Mouse (Mus musculus): ENCODE results near the gene Gstp2. TPM values are rescaled to one million over a fixed set of nuclear protein-coding genes. Genes with fewer than 3 reads are reported as not detected.

Gene Gstp2
- polyA plus RNA-seq, 1 experiment from 2014 or later = 8.3 TPM

DNA sequence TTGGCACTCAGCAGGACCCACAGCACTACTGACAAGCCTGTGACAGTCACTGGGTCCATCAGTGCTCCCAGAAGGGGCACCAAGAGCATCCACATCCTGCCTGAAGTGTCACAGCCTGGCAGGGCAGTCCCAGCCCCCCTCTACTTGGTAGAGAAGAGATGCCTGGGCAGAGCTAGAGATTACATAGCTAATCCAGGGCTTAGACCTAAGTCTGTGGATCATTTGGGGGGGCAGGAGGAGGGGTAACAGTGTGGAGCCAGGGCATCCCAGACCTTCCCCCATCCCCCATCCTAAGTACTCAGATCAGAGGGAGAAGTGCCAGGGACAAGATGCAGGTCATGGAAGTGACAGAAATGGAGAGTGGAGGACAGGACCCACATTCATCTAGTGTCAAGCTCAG, 31.0 kb downstream of the Gstp2 start:
- Histone ChIP-seq H3K9me3 (replicated peaks) (no peaks in the 10 kb centered on the region), H3K4me2 (replicated peaks) (no peak overlapping the region), H3K4me1 (peaks cover 7% of the 10 kb centered on the region), H3K9ac (no peak overlapping the region), H3K36me3 (peaks cover 5% of the 10 kb centered on the region), H3K27me3 (no peaks in the 10 kb centered on the region), H3K4me3 (no peak overlapping the region), H3K27ac (no peak overlapping the region)
- no peak for ATAC-seq (ENCODE audit: low FRiP score)

DNA sequence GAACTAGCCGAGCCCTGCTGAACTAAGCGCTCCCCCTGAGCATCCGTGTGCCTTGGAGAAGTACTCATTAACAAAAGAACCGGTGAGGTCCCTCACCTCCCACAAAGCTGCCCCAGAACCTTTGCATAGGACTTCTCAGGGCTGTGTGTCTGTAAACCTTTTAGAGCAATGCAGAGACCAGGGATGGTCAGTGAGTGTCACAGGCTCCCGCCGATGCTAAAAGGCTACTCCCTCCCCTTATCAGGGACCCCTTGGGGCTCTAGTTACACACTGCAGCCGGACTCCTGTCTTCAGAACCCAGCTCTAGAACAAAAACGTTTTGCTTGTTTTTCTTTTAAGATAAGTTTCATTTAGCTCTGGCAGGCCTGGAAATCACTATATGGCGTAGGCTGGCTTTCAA, 32.8 kb downstream of the Gstp2 start:
- Histone ChIP-seq H3K36me3 (peaks cover 22% of the 10 kb centered on the region), H3K4me2 (replicated peaks) (peak overlapping the region; percentile 48), H3K4me3 (peak overlapping the region; percentile 82), H3K9ac (no peak overlapping the region), H3K4me1 (peaks cover 7% of the 10 kb centered on the region), H3K27ac (no peak overlapping the region), H3K27me3 (no peaks in the 10 kb centered on the region), H3K9me3 (replicated peaks) (no peaks in the 10 kb centered on the region)
- WGBS = 17% methylated on average over 9 of the region's 9 CpGs
- ATAC-seq (ENCODE audit: low FRiP score) = peak; percentile 46; the same call in 1 of the 2 replicates

DNA sequence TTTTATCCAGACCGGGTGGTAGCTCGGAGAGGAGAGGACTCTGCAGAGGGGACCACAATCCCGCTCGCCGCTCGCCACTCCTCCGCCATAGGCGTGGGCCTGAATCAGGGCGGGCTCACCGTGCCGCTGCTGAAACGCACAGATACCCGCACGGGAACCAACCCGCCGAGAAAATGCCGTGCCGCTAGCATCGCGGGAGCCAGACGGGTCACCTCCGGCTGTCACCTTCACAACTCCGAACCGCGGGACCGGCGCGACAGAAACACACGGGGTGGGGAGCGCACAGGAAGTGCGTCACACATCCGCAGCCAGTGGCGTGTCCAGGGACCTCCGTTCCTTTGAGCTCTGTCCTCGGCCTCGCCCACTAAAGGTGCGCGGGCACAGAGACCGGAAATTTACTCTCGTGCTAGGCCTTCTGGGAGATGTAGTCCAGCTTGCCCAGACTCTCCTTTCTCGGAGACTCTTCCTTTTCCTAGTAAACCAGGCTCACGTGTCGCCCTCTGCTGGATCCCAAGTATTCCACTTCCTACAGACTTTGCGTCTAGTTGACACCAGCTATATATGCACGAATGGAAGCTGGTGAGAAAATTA, 33.3 kb downstream of the Gstp2 start, which contains the start of gene Ndufv1:
Gene Ndufv1 (minus strand): TSS at position 375 of the 591 bp plus-strand sequence.
- peak within 1 kb of the TSS; percentile 76 for H3K9ac ChIP-seq
- peak; percentile 99 for ATAC-seq (ENCODE audit: low FRiP score)
- H3K36me3 ChIP-seq = peaks cover 28% of the 10 kb centered on the region
- under 1% methylated on average over 45 of the region's 45 CpGs for WGBS
- 0 out of 2 replicates have a peak within 1 kb of the TSS, but pooled peaks have one; percentile 40 for H3K27ac ChIP-seq
- no peaks in the 10 kb centered on the region for H3K27me3 ChIP-seq
- peaks cover 7% of the 10 kb centered on the region for H3K4me1 ChIP-seq
- no peaks in the 10 kb centered on the region for H3K9me3 ChIP-seq (replicated peaks)
- H3K4me3 ChIP-seq = peak within 1 kb of the TSS; percentile 82
- peak within 1 kb of the TSS; percentile 70 for H3K4me2 ChIP-seq (replicated peaks)

DNA sequence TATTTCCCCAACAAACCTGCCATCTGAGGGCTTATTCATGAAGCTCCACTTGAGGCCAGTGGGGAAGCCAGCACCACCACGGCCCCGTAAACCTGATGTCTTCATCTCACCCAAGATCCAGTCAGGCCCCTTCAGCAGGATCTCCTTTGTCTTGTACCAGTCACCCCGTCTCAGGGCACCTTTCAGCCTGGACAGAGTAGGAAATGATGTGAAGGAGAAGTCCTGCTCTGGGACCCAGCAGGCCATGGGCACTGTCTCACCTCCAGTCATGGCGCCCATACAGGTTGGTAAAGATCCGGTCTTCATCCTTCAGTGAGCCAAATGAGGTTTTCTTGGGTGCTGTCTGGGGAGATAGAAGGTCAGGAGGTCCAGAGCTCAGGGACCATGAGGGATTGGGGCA, 34.7 kb downstream of the Gstp2 start:
- peak overlapping the region; percentile 70; the same call in 1 of the 2 replicates for H3K4me2 ChIP-seq (replicated peaks)

DNA sequence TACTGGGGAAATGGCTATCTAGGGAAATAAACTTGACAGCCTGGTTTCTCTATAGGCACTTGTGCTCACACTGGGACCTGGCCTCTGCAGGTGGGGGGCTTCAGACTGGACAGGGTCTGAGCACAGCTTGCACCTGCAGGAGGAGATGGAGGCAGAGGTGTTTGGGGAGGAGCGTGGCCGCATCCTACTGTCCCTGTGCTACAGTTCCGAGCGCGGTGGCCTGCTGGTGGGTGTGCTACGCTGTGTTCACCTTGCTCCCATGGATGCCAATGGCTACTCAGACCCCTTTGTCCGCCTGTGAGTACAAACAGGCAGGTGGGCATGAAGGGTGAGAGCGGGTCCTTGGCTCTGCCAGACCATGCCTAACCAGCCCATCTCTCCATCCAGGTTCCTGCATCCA, 39.9 kb downstream of the Gstp2 start:
- Histone ChIP-seq H3K27ac (no peak overlapping the region), H3K4me2 (replicated peaks) (no peak overlapping the region), H3K27me3 (no peaks in the 10 kb centered on the region; the same call in 1 of the 2 replicates), H3K9ac (no peak overlapping the region), H3K4me3 (no peak overlapping the region), H3K36me3 (peaks cover 50% of the 10 kb centered on the region), H3K9me3 (replicated peaks) (no peaks in the 10 kb centered on the region), H3K4me1 (peaks cover 6% of the 10 kb centered on the region)
- ATAC-seq (ENCODE audit: low FRiP score) = no peak
- WGBS = 95% methylated on average over 8 of the region's 8 CpGs

More for the DNA sequence above, 34.7 kb downstream of the Gstp2 start:
- H3K27me3 ChIP-seq = no peaks in the 10 kb centered on the region
- 97% methylated on average over 5 of the region's 5 CpGs for WGBS
- ATAC-seq (ENCODE audit: low FRiP score) = no peak
- H3K4me3 ChIP-seq = no peak overlapping the region
- H3K9ac ChIP-seq = no peak overlapping the region
- H3K27ac ChIP-seq = no peak overlapping the region
- peaks cover 7% of the 10 kb centered on the region for H3K4me1 ChIP-seq
- H3K36me3 ChIP-seq = peaks cover 42% of the 10 kb centered on the region
- no peaks in the 10 kb centered on the region for H3K9me3 ChIP-seq (replicated peaks)

DNA sequence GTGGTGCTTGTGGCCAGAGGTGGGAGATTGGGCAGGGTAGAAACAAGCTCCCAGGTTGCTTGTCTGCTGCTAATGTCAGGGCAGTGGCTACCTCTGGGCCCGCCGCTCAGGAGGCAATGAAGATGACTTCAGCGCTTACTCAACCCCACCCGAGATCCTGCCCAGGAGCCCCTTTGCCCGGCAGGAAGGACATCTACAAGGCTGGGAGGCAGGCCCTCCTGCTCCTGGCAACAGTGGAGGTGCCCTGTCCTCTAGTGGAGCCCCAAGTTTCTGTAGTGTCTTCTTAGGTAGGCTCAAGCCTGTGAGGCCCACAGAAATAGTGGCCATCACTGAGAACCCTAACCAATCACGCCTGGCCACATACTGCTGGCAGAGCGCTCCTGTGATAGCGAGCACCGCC, 40.7 kb downstream of the Gstp2 start:
- Histone ChIP-seq H3K9me3 (replicated peaks) (no peaks in the 10 kb centered on the region), H3K4me2 (replicated peaks) (no peak overlapping the region), H3K4me3 (no peak overlapping the region), H3K27me3 (no peaks in the 10 kb centered on the region; the same call in 1 of the 2 replicates), H3K4me1 (peaks cover 8% of the 10 kb centered on the region), H3K36me3 (peaks cover 48% of the 10 kb centered on the region), H3K9ac (no peak overlapping the region), H3K27ac (no peak overlapping the region)
- WGBS = 88% methylated on average over 9 of the region's 9 CpGs
- no peak for ATAC-seq (ENCODE audit: low FRiP score)

DNA sequence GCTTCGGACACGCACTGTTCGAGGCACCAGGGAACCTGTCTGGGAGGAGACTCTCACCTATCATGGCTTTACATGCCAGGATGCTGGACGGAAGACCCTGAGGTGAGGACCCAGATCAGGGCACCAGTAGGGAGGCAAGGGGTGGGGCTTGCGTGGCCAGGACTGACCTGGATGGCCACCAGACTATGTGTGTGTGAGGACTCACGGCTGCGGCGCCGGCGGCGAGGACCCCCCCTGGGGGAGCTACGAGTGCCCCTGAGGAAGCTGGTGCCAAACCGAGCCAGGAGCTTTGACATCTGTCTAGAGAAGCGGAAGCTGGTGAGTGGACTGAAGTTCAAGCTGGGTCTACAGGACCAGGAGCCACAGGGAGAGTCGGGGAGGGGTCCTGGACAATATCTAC, 41.5 kb downstream of the Gstp2 start:
- Histone ChIP-seq H3K4me2 (replicated peaks) (no peak overlapping the region), H3K27ac (no peak overlapping the region), H3K4me3 (no peak overlapping the region), H3K9ac (no peak overlapping the region), H3K9me3 (replicated peaks) (no peaks in the 10 kb centered on the region), H3K36me3 (peaks cover 41% of the 10 kb centered on the region), H3K27me3 (no peaks in the 10 kb centered on the region; the same call in 1 of the 2 replicates), H3K4me1 (peaks cover 8% of the 10 kb centered on the region)
- ATAC-seq (ENCODE audit: low FRiP score) = no peak
- 85% methylated on average over 15 of the region's 15 CpGs for WGBS

DNA sequence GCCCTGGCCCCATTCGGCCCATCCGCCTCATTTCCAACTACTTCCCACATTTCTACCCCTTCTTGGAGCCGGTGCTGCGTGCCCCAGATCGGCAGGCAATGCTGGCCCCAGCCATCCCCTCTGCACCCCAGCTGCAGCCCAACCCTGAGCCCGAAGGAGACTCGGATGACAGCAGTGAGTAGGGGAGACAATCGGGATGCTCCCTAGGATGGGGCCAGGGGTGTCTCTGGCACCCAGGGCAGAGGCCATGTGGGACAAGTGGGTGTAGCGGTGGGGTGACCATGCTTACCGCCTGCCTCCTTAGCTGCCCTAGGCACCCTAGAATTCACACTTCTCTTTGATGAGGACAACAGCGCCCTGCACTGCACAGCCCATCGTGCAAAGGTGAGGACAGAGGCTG, 42.2 kb downstream of the Gstp2 start:
- Histone ChIP-seq H3K27ac (no peak overlapping the region), H3K4me1 (peaks cover 8% of the 10 kb centered on the region), H3K36me3 (peaks cover 34% of the 10 kb centered on the region), H3K9me3 (replicated peaks) (no peaks in the 10 kb centered on the region), H3K4me3 (no peak overlapping the region), H3K4me2 (replicated peaks) (no peak overlapping the region), H3K27me3 (peaks cover 3% of the 10 kb centered on the region; the same call in 1 of the 2 replicates), H3K9ac (no peak overlapping the region)
- ATAC-seq (ENCODE audit: low FRiP score) = no peak
- WGBS = 80% methylated on average over 12 of the region's 12 CpGs

DNA sequence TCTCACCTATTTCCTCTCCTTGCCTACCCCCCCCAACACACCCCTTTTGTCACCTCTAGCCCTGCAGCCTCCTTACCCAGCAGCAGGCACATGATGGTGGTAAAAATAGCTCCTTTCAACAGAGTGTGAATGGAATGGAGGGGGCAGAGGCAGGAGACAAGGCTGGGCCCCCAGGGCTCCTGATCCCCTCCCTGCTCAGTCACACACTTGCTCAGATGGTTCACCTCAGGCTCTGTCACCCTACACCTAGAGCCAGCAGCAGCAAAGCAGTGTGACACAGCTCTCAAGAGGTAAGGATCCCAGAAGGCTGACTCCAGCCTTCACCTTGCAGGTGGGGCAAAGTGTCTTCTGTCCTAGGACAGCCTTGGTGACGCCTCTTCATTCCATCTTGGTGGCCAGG, 42.7 kb downstream of the Gstp2 start, which contains the start of gene Doc2g:
Gene Doc2g (plus strand): TSS at position 202 of the 400 bp plus-strand sequence.
- Histone ChIP-seq H3K36me3 (peaks cover 29% of the 10 kb centered on the region), H3K4me3 (no peak within 1 kb of the TSS), H3K9me3 (replicated peaks) (no peaks in the 10 kb centered on the region), H3K9ac (no peak within 1 kb of the TSS), H3K27ac (no peak within 1 kb of the TSS), H3K27me3 (peaks cover 3% of the 10 kb centered on the region; the same call in 1 of the 2 replicates), H3K4me1 (peaks cover 8% of the 10 kb centered on the region), H3K4me2 (replicated peaks) (no peak within 1 kb of the TSS)
- no peak for ATAC-seq (ENCODE audit: low FRiP score)
- WGBS = 86% methylated on average over 1 of the region's 1 CpGs

DNA sequence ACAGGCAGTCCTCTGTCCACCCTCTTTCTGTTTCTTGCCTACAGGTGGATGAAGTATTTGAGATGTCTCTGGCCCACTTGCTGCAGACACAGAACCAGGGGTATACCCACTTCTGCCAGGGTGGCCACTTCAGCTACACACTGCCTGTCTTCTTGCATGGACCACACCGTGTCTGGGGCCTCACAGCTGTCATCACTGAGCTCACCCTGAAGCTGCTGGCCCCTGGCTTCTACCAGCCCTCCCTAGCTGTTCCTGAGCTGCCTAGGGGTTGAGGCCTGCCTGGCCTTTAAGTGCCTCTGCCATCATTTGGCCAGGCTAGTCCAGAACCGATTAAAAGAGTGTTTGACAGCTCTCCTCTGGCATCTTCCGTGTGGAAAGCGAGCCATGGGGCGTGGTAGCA, 44.1 kb downstream of the Gstp2 start:
- no peak for ATAC-seq (ENCODE audit: low FRiP score)
- Histone ChIP-seq H3K4me1 (peaks cover 8% of the 10 kb centered on the region), H3K36me3 (peaks cover 15% of the 10 kb centered on the region), H3K4me2 (replicated peaks) (peak overlapping the region; percentile 91; the same call in 1 of the 2 replicates), H3K4me3 (no peak overlapping the region), H3K27me3 (peaks cover 3% of the 10 kb centered on the region; the same call in 1 of the 2 replicates), H3K9me3 (replicated peaks) (no peaks in the 10 kb centered on the region), H3K27ac (no peak overlapping the region), H3K9ac (peak overlapping the region; percentile 87; the same call in 1 of the 2 replicates)
- WGBS = 87% methylated on average over 5 of the region's 5 CpGs

DNA sequence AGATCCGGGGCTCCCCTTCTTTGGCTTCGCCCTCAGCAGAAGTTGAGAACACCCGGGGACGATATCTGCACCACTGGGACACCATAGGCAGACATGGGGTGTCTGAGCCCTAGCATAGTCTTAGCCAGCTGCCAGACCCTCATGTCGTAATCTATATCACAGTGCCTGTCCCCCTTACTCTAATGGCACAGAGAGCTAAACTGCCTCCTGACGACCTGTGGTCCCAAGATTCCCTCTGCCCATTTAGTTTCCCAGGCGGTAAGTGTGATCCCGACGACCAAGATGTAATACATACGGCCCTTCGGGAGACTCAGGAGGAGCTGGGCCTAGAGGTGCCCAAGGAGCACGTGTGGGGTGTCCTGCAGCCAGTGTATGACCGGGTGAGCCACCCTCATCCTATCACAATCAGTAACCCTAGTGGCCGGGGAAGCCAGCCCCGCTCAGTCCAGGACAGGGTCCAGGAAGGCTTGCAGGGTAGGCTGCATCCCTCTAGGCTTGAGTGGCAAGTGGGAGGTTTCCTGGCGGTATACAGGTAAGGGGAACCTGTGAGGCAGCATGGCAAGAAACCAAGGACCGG, 44.8 kb downstream of the Gstp2 start:
- Histone ChIP-seq H3K4me3 (peak overlapping the region; percentile 75), H3K27ac (peak overlapping the region; percentile 98), H3K9me3 (replicated peaks) (no peaks in the 10 kb centered on the region), H3K27me3 (peaks cover 3% of the 10 kb centered on the region; the same call in 1 of the 2 replicates), H3K9ac (peak overlapping the region; percentile 87), H3K4me1 (peaks cover 8% of the 10 kb centered on the region), H3K4me2 (replicated peaks) (peak overlapping the region; percentile 91), H3K36me3 (peaks cover 8% of the 10 kb centered on the region)
- peak; percentile 23 for ATAC-seq (ENCODE audit: low FRiP score)
- 20% methylated on average over 17 of the region's 17 CpGs for WGBS

DNA sequence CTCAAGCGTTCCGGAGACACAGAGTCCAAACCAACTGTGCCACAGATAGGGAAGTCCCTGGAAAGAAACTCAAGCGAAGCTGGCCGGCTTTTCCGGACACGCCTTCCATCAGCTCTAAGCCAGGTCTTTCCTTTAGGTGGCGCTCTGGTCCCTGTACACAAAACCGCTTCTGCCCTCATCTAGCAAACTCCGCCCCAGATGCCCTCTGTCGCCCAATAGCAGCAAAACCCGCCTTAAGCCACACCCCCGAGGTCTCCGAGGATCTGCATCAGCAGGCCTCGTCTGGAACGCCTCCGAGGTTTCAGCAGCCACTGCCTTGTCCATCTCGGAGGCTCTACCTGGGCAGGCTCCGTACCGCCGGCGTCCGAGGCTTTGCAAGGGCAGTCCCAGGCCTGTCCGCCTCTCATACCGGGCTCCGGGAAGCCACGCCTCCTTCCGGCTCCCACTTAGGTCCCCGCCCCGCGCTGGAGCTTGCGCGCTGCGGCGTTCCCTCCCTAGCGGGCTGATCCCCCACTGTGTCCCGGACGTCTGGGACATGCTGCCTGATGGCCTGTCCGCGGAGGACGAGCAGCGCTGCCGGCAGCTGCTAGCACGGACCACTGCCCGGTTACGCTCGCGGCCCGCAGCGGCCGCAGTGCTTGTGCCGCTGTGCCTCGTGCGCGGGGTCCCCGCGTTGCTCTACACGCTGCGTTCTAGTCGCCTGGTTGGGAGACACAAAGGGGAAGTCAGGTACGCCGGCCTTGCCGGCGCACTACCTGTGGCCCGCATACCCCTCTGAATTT, 45.5 kb downstream of the Gstp2 start, which contains the start of the genes Nudt8 and Gm49405:
Gene Nudt8 (plus strand): TSS at position 462 of the 782 bp plus-strand sequence.
Gene Gm49405 (plus strand): TSS at position 508 of the 782 bp plus-strand sequence.
- peaks cover 8% of the 10 kb centered on the region for H3K4me1 ChIP-seq
- H3K36me3 ChIP-seq = 0 out of 2 replicates have a peak, but pooled peaks cover 4% of the 10 kb centered on the region
- no peaks in the 10 kb centered on the region for H3K9me3 ChIP-seq (replicated peaks)
- peak within 1 kb of the TSS; percentile 87 for H3K9ac ChIP-seq
- H3K27ac ChIP-seq = peak within 1 kb of the TSS; percentile 98
- H3K4me2 ChIP-seq (replicated peaks) = peak within 1 kb of the TSS; percentile 91
- peak within 1 kb of the TSS; percentile 75 for H3K4me3 ChIP-seq
- ATAC-seq (ENCODE audit: low FRiP score) = peak; percentile 90
- under 1% methylated on average over 64 of the region's 64 CpGs for WGBS
- peaks cover 3% of the 10 kb centered on the region; the same call in 1 of the 2 replicates for H3K27me3 ChIP-seq

All from hindbrain, embryonic 12.5 days (tissue).